Mouse (Mus musculus): ENCODE measurements at regions not wholly inside any gene's neighbourhood (a gene's known extent, or its start where the extent isn't known, plus 50 kb on each side); places are given as distances from the start of the nearest gene placed in this dataset.

DNA sequence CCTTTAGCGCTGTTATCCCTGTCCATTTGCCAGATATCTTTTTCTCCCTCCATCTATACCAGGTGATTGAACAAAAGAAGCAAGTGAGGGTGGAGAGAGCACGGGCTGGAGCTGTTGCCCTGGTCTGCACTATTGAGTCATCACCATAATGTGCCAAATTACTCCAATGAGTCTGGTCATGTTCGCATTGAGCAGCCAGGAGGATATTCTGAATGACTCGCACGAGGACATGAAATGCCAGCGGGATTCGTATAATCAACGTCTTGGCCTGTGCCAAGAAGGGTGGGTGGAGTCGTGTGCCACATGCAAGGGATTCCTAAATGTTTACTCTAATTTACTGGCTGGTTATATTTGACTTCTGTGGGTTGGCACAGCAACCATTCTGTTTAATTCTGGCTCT lies 159.7 kb upstream of the Bmp2 start:
- H3K27ac ChIP-seq (replicated peaks) = no peak overlapping the region
- no peak overlapping the region for H3K4me3 ChIP-seq
- DNase-seq (ENCODE audit: low spot score) = no peak
- no peaks in the 10 kb centered on the region for H3K9me3 ChIP-seq (replicated peaks)
- WGBS = 90% methylated on average over 9 of the region's 9 CpGs
- no peaks in the 10 kb centered on the region for H3K4me1 ChIP-seq
- H3K36me3 ChIP-seq = no peaks in the 10 kb centered on the region
- H3K27me3 ChIP-seq (ENCODE audit: low read depth, poor library complexity, severe bottlenecking) = peaks cover 52% of the 10 kb centered on the region

DNA sequence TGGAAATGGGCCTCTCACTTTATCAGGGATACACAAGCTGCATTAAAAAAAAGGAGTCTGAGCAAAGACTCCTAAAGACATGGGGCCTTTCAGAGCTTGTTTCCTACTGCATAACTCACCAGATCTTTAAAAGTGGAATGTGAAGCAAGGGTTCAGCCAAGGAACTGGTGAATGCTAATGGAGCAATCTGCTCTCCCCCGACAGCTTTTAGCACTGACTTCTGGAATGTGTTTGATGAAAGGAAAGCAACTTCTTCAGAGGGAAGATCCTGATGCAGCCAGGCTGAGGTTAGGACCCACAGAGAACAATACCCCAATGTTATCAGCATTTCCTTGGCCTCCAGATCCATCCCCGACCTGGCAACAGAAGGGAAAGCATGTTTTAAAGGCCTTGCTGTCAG lies 154.4 kb upstream of the Bmp2 start:
- Histone ChIP-seq H3K36me3 (no peaks in the 10 kb centered on the region), H3K9me3 (replicated peaks) (no peaks in the 10 kb centered on the region), H3K4me1 (peaks cover 16% of the 10 kb centered on the region), H3K27me3 (ENCODE audit: low read depth, poor library complexity, severe bottlenecking) (peaks cover 78% of the 10 kb centered on the region), H3K27ac (replicated peaks) (no peak overlapping the region), H3K4me3 (no peak overlapping the region)
- no peak for DNase-seq (ENCODE audit: low spot score)
- WGBS = 43% methylated on average over 2 of the region's 2 CpGs

DNA sequence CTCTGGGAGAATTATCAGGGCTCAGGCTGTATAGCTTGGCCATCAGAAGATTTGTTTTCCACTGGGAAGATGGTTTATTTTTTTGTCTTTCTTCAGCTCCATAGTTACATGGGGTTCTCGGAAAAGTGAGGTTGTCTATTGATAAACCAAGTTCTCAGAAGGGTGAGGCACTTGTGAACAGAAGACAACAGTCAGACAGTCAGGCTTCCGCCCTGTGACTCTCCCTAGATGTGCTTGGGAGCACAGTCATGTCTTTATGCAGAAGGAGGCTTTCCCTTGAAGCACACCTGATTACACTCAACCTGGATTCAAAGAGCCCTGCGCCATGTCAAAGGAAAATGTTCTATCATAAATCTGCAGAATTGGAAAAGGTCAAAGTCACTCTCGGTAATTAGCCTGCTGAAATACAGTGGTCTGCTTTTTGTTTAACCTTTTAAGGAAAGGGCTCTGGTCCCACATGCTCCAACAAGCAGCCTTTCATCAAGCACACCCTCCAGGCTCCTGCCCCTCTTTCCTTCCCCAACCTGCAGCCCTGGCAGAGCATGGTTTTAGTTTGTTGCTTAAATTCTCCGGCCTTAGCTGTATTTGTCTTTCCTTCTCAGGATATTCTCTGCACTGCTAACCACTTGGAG lies 152.8 kb upstream of the Bmp2 start:
- H3K27ac ChIP-seq (replicated peaks) = no peak overlapping the region
- H3K4me3 ChIP-seq = no peak overlapping the region
- WGBS = 88% methylated on average over 5 of the region's 5 CpGs
- no peak for DNase-seq (ENCODE audit: low spot score)
- no peaks in the 10 kb centered on the region for H3K36me3 ChIP-seq
- H3K27me3 ChIP-seq (ENCODE audit: low read depth, poor library complexity, severe bottlenecking) = peaks cover 81% of the 10 kb centered on the region
- no peaks in the 10 kb centered on the region for H3K9me3 ChIP-seq (replicated peaks)
- peaks cover 16% of the 10 kb centered on the region for H3K4me1 ChIP-seq

DNA sequence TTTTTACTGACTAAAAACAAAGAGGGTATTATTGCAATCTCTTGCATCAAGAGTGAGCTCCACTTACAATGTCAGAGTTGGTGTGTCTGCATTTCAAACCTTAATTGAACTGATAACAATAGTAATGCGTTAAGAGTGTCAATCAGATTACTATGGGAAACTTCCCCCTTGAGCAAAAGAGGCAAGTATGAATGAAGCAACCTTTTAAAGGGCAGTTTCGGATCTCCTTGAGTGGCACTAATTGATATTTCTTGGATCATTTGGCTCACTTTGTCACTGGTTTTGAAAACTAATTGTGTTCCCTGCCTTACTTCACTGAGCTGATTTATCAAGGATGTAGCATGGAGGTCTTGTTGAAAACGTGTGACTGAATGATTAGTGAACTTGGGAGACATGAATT lies 151.0 kb upstream of the Bmp2 start:
- no peak for DNase-seq (ENCODE audit: low spot score)
- H3K9me3 ChIP-seq (replicated peaks) = no peaks in the 10 kb centered on the region
- no peak overlapping the region for H3K4me3 ChIP-seq
- H3K27me3 ChIP-seq (ENCODE audit: low read depth, poor library complexity, severe bottlenecking) = peaks cover 82% of the 10 kb centered on the region
- H3K36me3 ChIP-seq = no peaks in the 10 kb centered on the region
- 38% methylated on average over 3 of the region's 3 CpGs for WGBS
- H3K4me1 ChIP-seq = peaks cover 16% of the 10 kb centered on the region
- H3K27ac ChIP-seq (replicated peaks) = no peak overlapping the region

DNA sequence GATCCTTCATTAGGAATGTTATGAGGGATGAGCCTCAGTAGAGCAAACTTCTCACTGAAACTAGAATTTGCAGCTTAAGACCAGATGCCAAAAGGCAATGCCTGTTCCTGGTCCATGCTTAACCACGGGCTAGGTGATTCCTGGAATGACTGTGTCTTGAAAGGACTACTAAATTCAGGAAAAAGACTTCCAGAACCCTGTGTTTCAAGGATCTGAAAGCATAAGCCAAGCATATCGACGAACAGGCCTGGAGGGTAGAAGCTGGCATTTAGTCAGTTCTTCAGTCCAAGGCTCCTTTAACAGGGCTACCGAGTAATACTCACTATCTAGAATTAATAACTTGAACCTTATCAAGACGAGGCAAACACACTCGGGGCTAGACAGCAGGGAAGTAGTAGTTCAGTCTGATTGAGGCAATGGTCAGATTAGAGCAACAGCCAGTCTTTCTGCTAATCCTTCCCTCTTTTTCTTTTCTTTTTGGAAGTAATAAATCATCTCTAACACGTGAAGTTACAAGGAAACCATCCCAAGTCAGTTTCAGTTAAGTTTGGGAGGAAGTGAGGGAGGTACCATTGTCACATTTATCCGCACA lies 134.9 kb upstream of the Bmp2 start:
- Histone ChIP-seq H3K36me3 (no peaks in the 10 kb centered on the region), H3K4me1 (no peaks in the 10 kb centered on the region; the same call in 1 of the 2 replicates), H3K27me3 (ENCODE audit: low read depth, poor library complexity, severe bottlenecking) (no peaks in the 10 kb centered on the region), H3K4me3 (no peak overlapping the region), H3K9me3 (replicated peaks) (no peaks in the 10 kb centered on the region), H3K27ac (replicated peaks) (no peak overlapping the region)
- DNase-seq (ENCODE audit: low spot score) = no peak
- 90% methylated on average over 8 of the region's 8 CpGs for WGBS

DNA sequence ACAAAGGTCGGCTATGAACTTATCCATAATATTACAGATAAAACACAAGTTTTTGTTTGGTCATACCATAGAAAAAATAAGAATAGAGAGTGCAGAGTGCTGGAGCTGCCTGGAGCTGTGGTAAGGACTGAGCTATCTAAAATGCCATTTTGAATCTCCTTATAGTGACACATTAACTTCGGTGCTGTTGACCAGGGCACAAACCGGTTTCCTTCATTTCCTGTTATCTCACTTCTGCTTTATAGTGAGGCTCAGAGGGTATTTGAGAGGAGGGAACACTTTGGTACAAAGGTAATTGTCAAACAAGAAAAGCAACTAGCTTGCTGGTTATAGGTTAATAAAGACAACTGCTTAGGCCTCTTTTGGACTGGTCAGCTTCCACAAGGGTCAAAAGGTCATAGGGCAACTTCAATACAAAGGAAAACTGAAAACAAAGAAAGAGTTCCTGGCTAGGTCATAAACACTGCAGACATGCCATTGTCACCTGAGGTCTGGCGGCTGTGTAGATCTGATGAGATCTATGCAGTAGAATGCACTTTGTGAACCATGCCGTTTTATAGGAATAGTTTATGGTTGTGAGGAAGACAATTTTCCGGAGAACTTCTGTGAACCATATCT lies 132.2 kb upstream of the Bmp2 start:
- Histone ChIP-seq H3K36me3 (no peaks in the 10 kb centered on the region), H3K4me1 (no peaks in the 10 kb centered on the region; the same call in 1 of the 2 replicates), H3K27me3 (ENCODE audit: low read depth, poor library complexity, severe bottlenecking) (no peaks in the 10 kb centered on the region), H3K27ac (replicated peaks) (no peak overlapping the region), H3K9me3 (replicated peaks) (no peaks in the 10 kb centered on the region), H3K4me3 (no peak overlapping the region)
- WGBS = 80% methylated on average over 6 of the region's 6 CpGs
- DNase-seq (ENCODE audit: low spot score) = no peak

DNA sequence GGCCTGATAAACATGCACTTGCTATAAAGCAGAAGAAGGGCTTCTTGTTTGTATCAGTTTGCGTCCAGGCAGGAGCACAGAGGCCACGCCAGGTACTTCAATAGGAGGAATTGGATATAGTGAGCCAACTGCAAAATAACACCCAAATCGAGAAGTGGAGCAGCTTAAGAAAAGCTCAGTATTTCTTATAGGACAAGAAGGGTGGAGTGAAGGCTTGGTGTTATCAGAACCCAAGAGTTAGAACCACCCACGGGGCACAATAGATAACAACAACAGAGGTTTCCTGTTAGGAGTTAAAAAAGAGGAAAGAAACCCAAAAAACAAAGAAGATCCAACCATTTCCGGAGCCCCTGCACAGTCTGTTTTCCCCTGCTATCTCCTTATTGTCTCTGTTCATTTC lies 126.4 kb upstream of the Bmp2 start:
- Histone ChIP-seq H3K27ac (replicated peaks) (no peak overlapping the region), H3K27me3 (ENCODE audit: low read depth, poor library complexity, severe bottlenecking) (no peaks in the 10 kb centered on the region), H3K4me3 (no peak overlapping the region), H3K4me1 (no peaks in the 10 kb centered on the region), H3K36me3 (no peaks in the 10 kb centered on the region), H3K9me3 (replicated peaks) (no peaks in the 10 kb centered on the region)
- no peak for DNase-seq (ENCODE audit: low spot score)
- WGBS = 85% methylated on average over 5 of the region's 5 CpGs

DNA sequence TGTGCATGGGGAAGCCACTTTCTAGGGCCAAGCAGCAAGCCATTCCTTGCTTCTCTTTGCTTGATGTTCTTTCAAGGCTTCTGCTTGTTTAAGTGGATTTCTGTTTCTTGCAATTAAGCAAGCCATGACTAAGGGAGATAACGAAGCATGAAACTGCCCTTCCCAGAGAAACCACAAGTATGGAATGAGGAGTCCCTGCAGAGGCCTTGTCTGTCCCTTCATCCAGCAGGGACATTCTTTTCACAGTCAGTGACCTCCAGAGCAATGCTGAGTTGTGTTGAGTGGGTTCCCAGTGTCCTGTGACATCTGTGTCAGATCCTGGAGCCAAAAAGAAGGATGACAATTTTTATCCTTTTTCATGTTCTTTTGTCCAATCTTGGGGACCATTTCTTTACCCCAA lies 124.9 kb upstream of the Bmp2 start:
- Histone ChIP-seq H3K4me1 (no peaks in the 10 kb centered on the region), H3K9me3 (replicated peaks) (no peaks in the 10 kb centered on the region)
- 55% methylated on average over 1 of the region's 1 CpGs for WGBS

DNA sequence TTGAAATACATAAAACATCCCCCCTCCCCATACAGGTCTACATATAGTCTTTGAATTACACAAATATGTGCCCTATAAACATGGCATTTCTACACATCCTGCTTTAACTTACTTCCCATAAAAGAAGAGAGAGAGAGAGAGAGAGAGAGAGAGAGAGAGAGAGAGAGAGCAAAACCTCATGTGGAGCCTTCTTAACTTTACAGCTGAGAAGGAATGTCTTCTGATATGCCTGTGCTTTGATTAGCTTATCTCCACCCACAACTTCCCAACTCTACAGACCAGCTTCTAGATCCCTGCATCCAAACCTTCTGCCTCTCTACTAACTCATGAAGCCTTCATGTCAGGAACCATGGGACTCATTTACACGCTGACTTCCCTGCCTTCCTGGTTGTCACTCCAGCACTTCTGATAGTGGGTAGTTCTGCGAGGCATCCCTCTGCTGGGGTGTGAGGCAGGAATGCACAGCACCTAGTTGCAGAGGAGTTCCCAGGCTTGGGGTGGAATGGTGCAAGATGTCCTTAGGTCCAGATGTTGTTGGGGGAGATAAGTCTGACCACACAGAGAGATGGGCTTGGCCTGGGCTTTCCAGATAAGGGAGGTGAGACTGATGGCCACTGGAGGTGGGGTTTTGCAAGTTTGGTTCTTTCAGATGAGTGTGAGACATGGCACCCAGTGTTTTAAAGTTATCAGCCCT lies 122.4 kb upstream of the Bmp2 start:
- Histone ChIP-seq H3K27me3 (ENCODE audit: low read depth, poor library complexity, severe bottlenecking) (no peaks in the 10 kb centered on the region), H3K4me1 (no peaks in the 10 kb centered on the region), H3K9me3 (replicated peaks) (no peaks in the 10 kb centered on the region), H3K4me3 (no peak overlapping the region), H3K36me3 (no peaks in the 10 kb centered on the region), H3K27ac (replicated peaks) (no peak overlapping the region)
- WGBS = 74% methylated on average over 2 of the region's 2 CpGs
- DNase-seq (ENCODE audit: low spot score) = no peak

More for the DNA sequence above, 124.9 kb upstream of the Bmp2 start:
- H3K27me3 ChIP-seq (ENCODE audit: low read depth, poor library complexity, severe bottlenecking) = no peaks in the 10 kb centered on the region
- H3K36me3 ChIP-seq = no peaks in the 10 kb centered on the region
- H3K4me3 ChIP-seq = no peak overlapping the region
- no peak for DNase-seq (ENCODE audit: low spot score)
- H3K27ac ChIP-seq (replicated peaks) = no peak overlapping the region

DNA sequence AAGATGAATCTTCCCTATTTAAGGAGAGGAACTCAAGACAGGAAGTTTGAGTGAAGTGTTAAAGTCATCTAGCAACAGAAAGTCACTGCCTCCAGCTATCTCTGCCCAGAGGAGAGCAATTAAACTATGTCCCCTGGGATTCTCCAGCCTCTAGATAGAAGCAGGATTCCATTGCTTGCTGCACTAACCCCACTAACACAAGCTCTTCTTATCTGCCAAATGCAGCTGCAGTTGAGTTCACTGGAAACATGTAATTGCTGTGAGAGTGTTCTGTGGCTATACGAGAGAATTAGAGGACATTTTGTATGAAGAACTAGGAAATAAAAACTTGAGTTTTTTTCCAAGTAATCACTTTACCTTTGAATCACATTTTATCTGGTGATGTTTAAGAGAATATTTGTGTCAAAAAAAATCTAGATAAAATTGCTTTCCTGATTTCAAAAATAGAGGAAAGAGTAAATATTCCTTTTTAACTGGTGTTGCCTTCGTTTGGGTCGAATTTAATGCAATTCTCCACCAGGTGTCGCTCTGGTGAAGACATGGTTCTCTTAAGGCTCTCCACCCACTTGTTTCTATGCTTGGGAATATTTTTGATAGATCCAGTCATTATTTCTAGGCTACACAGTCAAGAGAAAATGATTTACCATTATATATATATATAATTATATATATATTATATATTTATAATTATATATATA lies 121.1 kb upstream of the Bmp2 start:
- DNase-seq (ENCODE audit: low spot score) = no peak

DNA sequence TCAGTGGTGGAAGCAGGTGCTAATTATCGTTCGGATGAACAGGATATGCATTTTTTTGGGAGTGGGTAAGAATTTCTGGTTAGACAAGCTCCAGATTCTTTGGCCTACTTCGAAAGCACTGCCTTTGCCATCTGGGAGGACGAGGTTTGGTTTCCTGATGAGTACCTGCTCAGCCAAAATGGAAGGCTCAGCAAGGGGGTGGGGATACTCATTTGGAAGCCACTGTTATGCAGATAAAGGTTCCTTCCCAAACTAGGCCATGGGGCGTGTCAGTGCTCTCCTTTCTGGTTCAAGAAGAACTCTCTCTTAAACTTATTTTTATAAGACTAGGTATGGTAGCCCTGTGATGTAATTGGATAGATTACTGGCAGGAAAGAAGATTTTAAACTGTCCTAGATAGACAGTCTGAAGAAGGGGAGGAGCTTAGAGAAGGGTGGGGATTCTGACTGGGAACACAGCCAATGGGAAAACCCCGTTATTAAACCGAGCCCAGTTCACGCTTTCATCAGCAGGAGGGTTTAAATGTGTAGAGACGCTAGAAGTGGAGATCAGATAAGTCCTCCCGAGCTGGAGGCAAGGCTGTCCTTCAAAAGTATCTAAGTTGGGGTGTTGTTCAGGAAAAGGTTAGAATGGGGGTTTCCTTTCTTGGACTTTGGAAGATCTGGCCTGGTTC lies 119.7 kb upstream of the Bmp2 start:
- no peak overlapping the region for H3K27ac ChIP-seq (replicated peaks)
- no peaks in the 10 kb centered on the region for H3K36me3 ChIP-seq
- H3K27me3 ChIP-seq (ENCODE audit: low read depth, poor library complexity, severe bottlenecking) = no peaks in the 10 kb centered on the region
- no peaks in the 10 kb centered on the region for H3K9me3 ChIP-seq (replicated peaks)
- H3K4me1 ChIP-seq = no peaks in the 10 kb centered on the region
- no peak overlapping the region for H3K4me3 ChIP-seq
- WGBS = 90% methylated on average over 10 of the region's 10 CpGs
- DNase-seq (ENCODE audit: low spot score) = no peak

More for the DNA sequence above, 121.1 kb upstream of the Bmp2 start:
- no peak overlapping the region for H3K27ac ChIP-seq (replicated peaks)
- no peaks in the 10 kb centered on the region for H3K36me3 ChIP-seq
- H3K27me3 ChIP-seq (ENCODE audit: low read depth, poor library complexity, severe bottlenecking) = no peaks in the 10 kb centered on the region
- H3K4me1 ChIP-seq = no peaks in the 10 kb centered on the region
- H3K9me3 ChIP-seq (replicated peaks) = no peaks in the 10 kb centered on the region
- no peak overlapping the region for H3K4me3 ChIP-seq
- WGBS = 47% methylated on average over 4 of the region's 4 CpGs

All from midbrain, embryonic 10.5 days (tissue).